Mouse (Mus musculus) liver, embryonic 12.5 days (tissue): ENCODE measurements around the gene Pramel4. TPM values are rescaled to one million over a fixed set of nuclear protein-coding genes. Genes with fewer than 3 reads are reported as not detected.
"Not testable (repeated sequence)": the region's sequence is repeated elsewhere in the genome, so short reads cannot be mapped to it uniquely, and the experiment has no call there.

Experiments used
- ATAC-seq: fragments of 200-750 bp; cut with Nextera tagmentation; 2 replicates; pipeline ENCODE4 v1.8.0; 2017; ENCODE audit warnings: moderate number of reproducible peaks, mild to moderate bottlenecking, moderate library complexity
- H3K27ac ChIP-seq: fragments of 300-500 bp; sonication (generic); 2 replicates; pipeline ENCODE4 v1.5.1; 2016; ENCODE audit warnings: mild to moderate bottlenecking
- H3K27me3 ChIP-seq: fragments of 300-500 bp; sonication (generic); replicated peaks from 2 replicates; pipeline ENCODE4 v1.6.1; 2016; ENCODE audit warnings: mild to moderate bottlenecking, moderate library complexity
- H3K36me3 ChIP-seq: fragments of 300-500 bp; sonication (generic); 2 replicates; pipeline ENCODE4 v1.6.1; 2016; ENCODE audit warnings: mild to moderate bottlenecking, moderate library complexity
- H3K4me1 ChIP-seq: fragments of 300-500 bp; sonication (generic); 2 replicates; pipeline ENCODE4 v1.6.1; 2016
- H3K4me2 ChIP-seq: fragments of 300-500 bp; sonication (generic); 2 replicates; pipeline ENCODE4 v1.6.1; 2016; ENCODE audit warnings: mild to moderate bottlenecking, moderate library complexity
- H3K4me3 ChIP-seq: fragments of 300-500 bp; sonication (generic); 2 replicates; pipeline ENCODE4 v1.5.1; 2016; ENCODE audit warnings: mild to moderate bottlenecking, moderate library complexity
- H3K9ac ChIP-seq: fragments of 300-500 bp; sonication (generic); 2 replicates; pipeline ENCODE4 v1.6.1; 2016; ENCODE audit warnings: mild to moderate bottlenecking, moderate library complexity
- H3K9me3 ChIP-seq: fragments of 300-500 bp; sonication (generic); replicated peaks from 2 replicates; pipeline ENCODE4 v1.6.1; 2016; ENCODE audit warnings: mild to moderate bottlenecking, moderate library complexity
- WGBS: fragments of 180-500 bp; shearing (Covaris S2); methylation state at CpG from one replicate; pipeline ENCODE4 v1.1.7; 2016; ENCODE audit not compliant: insufficient replicate concordance; 5-methylcytosine and 5-hydroxymethylcytosine counted together
- polyA plus RNA-seq: library from polyadenylated mRNA; unstranded; fragments of >200 nt; fragmentation: Nextera tagmentation; extraction: Ambion mirVana; gene quantifications from 2 replicates; pipeline ENCODE4 v1.2.1, GENCODE M21; 2016

Gene Pramel4
- polyA plus RNA-seq = not detected in 2 replicates

DNA sequence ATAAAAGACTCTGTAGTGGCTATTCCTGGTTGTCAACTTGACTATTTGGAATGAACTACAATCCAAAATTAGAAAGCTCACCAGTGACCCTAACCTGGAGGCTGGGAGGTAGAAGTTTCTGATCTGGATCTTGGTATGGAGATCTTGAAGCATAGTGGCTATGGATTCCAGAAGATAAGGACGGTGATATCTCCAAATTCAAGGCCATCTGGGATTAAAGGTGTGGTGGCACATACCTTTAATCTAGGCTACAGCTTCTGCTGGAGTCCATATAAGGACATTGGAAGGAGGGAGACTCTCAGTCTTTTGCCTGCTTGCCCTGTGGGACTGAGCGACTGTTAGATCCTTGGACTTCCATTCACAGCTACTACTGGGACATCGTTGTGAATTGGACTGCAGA, at the start of gene Pramel4:
Gene Pramel4 (plus strand): TSS at position 301 of the 400 bp plus-strand sequence.
- not testable (repeated sequence) for H3K9ac ChIP-seq
- WGBS = 57% methylated on average over 3 of the region's 3 CpGs

GRCm38 (mm10) chr4:144106174-144106573, 47.2 kb downstream of the Pramel4 start, which contains the start of gene Gm13102:
Gene Gm13102, plus strand, starts transcription at chr4:144106474.
- ATAC-seq, H3K36me3 ChIP-seq, H3K9ac ChIP-seq, H3K27me3 ChIP-seq, H3K4me3 ChIP-seq, H3K27ac ChIP-seq, H3K4me1 ChIP-seq, H3K4me2 ChIP-seq, H3K9me3 ChIP-seq: not testable (repeated sequence)
- WGBS = no CpG with 5 or more reads among the region's 2 CpGs

More for the DNA sequence above, at the start of gene Pramel4:
- not testable (repeated sequence) for H3K4me3 ChIP-seq, H3K27ac ChIP-seq, H3K4me1 ChIP-seq, ATAC-seq, H3K4me2 ChIP-seq, H3K36me3 ChIP-seq, H3K27me3 ChIP-seq, H3K9me3 ChIP-seq

Other genes with a start within 250 kb of the Pramel4 start
- gene Gm13084, start 243.0 kb upstream of the Pramel4 start, polyA plus RNA-seq = not detected in 2 replicates
- gene Gm13103, start 212.6 kb upstream of the Pramel4 start, polyA plus RNA-seq = not detected in 2 replicates
- not detected in 2 replicates for gene Pramef6, start 158.7 kb upstream of the Pramel4 start, polyA plus RNA-seq
- gene Pramef25, start 108.1 kb upstream of the Pramel4 start, polyA plus RNA-seq = not detected in 2 replicates
- not detected in 2 replicates for gene Gm13101, start 92.2 kb upstream of the Pramel4 start, polyA plus RNA-seq
- gene Pramef17, start 64.8 kb upstream of the Pramel4 start, polyA plus RNA-seq = not detected in 2 replicates
- not detected in 2 replicates for gene Gm13102, start 47.3 kb downstream of the Pramel4 start, polyA plus RNA-seq
- not detected in 2 replicates for gene Oog3, start 103.5 kb downstream of the Pramel4 start, polyA plus RNA-seq
- gene Oog2, start 131.6 kb downstream of the Pramel4 start, polyA plus RNA-seq = not detected in 2 replicates
- gene C87977, start 154.2 kb downstream of the Pramel4 start, polyA plus RNA-seq = not detected in 2 replicates
- not detected in 2 replicates for gene Pramel5, start 221.4 kb downstream of the Pramel4 start, polyA plus RNA-seq